Mouse (Mus musculus) urinary bladder, postnatal 25 days (tissue): ENCODE results near the gene Rimbp2.
A peak's percentile ranks its signal among the peaks of the same experiment; 100 is the strongest.

Experiments used
- DNase-seq: peaks from one replicate; pipeline ENCODE4 v3.0.0; 2022; ENCODE audit warnings: low spot score

Rimbp2 gene

DNA sequence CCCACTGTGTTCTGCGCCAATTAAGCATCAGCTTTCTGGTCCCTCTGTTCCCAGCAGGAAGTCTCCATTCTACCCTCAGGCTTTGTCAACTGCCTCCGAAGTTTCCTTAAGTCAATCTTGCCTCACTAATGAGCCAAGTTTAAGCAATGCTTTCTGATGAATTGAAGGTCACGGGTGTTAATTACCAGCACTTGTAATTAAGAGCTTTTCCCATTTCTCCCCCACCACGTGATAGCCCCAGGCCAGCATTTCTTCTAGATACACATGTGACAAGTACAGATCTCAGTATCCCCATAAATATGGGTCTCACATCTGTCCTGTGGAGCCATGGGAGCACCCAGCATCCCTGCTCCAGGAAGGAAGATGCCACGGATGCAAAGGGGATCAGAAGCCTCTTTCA, 20.5 kb downstream of the Rimbp2 start:
- no peak for DNase-seq

DNA sequence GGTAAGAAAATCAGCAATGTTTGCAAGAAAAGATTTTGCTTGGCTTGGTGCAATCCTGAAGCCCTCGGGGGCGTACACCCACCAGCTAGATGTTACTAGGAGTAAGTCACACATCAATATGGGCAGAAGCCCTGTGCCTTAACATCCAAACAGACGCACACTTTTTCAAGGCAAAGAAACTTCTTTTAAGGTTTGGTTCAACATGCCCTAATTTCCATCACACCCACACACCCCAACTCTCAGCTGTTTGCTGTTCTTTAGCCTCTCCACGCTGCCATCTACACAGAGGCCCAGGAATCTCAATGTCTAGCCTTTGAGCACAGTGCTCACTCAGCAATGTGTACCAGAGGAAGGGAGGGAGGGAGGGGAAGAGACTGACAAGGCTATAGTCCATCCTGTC, 28.2 kb downstream of the Rimbp2 start:
- no peak for DNase-seq

DNA sequence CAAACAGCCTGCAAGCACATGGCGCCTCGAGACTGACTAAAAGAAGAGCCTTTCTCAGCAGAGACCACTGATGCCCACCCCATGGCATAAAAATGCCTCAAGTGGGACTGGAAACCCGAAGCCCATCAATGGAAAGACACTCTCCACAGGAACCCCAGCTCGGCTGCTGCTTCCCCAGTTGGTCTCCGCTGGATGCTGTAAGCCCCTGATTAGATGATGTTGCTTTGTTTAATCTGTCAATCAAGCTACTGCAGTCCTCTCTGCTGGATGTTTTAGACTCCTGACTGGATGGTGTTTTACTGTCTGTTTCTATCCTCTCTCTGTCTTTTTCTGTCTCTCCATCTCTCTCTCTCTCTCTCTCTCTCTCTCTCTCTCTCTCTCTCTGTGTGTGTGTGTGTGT, 33.2 kb downstream of the Rimbp2 start:
- no peak for DNase-seq

DNA sequence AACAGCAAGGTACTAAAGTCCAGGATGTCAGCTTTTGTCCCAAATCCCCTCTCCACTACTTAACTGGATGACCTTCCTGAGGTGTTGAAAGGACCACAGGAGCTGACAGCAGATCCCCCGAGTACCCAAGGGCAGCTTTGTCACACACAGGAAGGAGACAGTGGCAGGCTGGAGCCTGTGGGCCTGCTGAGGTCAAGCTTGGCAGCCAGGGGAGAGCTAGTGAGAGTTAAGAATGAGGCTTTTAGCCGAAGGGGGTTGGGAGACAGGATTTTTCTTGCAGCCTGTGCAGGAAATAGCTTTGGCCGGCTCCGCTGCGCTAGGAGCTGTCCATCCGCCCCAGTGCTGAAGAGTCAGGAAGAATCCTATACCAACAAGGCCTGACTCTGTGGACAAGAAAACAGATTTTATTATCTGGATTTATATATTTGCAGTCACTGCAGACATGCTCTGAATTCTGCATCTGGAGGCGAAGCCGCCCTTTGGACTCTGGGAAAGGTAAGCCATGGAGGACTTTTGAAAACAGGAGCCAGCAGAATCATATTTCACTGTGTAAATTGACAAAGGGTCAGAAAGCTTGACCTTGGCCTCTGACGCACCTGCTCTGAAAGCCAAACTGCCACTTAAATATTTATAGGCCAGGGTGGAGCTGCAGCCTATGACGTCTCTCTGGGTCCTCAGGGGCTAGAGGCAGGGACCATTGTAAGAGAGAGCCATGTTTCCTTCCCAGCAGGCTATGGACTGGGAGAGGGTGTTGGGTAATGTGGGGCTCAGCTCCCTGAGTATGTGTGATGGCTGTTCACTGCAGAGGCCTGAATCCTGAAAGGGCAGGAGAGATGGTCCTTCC, 35.9 kb downstream of the Rimbp2 start:
- DNase-seq = peak; percentile 63

DNA sequence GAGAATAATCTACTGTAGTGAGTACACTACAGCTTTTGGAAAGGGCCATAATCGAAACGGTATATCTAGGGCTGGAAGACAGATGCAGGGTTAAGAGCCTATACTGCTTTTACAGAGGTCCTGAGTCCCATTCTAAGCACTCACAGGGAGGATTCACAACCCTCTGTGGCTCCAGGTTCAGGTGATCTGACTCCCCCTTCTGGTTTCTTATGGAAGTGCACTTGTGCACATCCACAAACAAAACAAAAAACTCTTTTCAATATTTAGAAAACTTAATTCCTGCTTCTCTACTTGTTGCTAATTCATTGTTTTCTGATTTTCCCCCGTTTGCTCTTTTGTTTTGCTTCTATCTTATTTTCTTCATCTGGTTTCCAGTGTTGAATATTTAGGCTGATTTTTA, 39.5 kb downstream of the Rimbp2 start:
- DNase-seq = no peak

DNA sequence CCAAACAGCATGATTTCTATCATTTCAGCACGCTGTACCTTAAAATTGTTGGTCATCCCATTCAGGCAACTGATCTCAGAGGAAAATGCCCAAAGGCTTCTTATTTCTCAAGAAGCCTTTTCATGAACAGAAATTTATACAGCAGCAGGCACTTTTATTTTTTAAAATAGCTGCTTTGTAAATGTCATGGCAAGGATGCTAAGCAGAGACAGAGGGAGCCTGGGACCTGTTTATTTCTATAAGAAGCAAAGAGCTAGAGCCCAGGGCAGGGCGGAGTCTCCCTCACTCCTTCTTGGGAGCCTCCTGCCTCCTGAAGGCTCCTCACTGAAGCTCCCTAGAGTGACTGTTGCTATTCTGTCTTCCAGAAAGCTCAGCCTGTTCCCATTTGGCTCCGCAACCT, 40.9 kb downstream of the Rimbp2 start:
- DNase-seq = no peak

DNA sequence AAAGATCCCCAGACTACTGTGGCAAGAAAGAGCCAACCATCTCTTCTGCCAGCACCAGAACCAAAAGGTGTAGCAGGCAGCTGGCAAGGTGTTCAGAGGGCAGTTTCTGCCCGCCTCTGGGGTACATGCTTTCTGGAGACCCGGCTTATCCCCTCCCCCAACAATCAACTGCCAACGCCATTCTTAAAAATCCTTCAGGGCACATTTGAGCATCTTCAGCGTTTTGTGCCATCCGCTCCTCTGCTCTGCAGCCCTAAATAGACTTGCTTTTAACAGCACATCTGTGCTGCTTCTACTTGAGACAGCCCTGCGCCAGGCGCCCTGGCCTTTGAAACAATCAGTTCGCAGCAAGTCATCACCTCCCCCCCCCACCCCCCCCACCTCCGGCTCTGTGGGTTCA, 41.7 kb downstream of the Rimbp2 start:
- DNase-seq = no peak

DNA sequence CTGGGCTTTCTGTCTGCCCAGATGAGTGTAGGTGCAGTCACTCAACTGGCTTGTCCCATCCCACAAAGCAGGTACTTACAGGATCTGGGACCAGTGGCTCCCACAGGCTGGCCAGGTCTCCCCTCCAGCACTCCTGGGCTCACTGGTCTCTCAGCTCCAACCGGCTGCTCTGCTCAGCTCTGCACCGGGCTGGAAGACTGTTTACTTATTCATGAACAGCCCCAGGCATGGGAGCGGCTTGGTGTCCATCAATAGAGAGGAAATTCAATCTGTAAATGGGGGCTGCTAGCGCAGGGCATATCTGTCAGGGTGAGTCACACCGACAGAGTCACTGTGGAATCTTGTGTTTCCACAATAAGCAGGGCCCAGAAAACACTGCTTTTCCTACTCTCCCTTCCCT, 49.2 kb downstream of the Rimbp2 start:
- no peak for DNase-seq

DNA sequence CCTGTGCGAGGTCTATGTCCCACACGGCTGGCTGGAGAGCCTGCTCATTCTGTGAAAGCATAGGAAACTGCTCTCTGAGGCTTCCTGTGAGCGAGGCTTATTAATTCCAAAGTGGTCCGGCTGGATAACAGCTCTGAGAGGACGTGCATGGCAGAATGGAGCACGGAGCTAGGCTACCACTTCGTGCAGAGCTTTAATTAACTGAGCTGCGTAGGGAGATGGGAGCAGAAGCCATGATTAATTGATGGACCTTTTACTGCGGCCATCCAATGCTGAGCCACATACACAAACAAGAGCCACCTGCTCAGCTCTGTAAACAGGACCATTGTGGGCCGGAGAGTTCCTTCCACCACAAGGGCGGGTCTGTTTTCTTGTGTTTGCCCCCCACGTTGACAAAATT, 50.2 kb downstream of the Rimbp2 start:
- DNase-seq = no peak

DNA sequence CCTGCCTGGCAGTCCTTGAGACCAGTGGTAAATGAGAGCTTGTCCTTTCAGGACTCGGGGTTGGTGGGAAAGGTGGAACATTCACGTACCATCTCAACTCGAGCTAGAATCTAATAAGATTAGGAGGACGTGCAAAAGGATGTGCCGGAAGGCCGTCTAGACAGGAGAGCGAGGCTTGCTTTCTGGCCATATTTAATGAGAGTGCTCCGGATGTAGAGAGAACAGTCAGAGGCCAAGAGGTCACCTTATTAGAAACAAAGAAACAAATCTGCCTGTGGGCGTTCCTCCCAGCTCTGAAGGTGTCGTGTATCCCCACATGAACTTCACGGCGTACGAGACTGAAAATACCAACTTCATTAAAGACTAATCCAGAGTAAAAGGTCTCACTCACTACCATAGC, 53.3 kb downstream of the Rimbp2 start:
- no peak for DNase-seq

DNA sequence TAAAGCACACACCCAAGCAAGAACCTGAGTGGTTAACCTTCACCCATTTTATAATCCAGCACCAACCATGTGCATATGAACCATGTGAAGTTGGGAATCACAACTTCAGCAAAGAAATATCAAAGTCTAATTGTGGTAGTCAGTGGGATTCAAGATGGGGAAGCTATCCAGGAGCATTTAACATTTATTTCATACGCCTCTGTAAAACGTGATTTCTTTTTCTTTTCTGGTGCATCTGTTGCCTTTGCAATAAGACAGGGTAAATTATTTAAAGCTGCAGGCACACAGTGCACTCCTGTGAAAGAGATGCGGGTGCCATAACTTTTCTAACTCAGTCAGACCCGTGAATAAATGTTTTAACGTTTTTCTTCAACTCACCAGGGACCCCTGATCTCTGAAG, 58.4 kb downstream of the Rimbp2 start:
- no peak for DNase-seq

DNA sequence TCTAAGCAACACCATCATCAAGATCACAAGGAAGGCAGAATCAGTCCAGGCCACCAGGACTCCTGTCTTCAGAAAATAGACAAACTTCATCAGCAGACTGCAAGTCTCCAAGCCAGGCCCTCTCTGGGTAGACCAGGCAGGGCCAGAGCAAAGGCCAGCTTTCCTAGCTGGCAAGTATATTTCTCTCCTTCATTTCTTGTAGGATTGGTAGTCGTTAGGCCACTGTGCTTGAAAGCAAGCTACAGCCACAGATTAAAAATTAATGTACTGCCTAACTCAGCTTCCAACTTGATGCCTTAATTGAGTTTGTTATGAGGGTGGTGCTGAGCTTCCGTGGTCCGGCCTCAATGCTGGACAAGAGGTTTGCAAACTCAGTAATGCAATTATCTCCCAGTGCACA, 65.7 kb downstream of the Rimbp2 start:
- no peak for DNase-seq

DNA sequence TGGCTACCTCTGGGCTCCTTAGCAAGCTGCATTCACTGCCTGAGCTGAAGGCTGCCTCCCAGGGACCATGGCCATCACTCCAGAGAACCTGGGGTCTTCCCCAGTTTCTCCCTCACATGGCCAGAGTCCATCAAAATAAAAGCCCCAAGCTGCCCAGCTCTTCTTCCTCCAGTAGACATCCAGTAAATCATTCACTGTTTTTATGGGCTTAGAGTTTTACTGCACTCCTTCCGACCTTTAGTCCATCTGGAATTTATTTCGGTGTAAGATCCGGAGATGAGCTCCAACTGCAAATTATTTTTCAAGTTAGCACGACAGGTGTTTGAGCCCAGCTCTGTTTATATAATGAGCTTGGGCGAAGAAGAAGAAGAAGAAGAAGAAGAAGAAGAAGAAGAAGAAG, 69.0 kb downstream of the Rimbp2 start:
- DNase-seq = no peak

DNA sequence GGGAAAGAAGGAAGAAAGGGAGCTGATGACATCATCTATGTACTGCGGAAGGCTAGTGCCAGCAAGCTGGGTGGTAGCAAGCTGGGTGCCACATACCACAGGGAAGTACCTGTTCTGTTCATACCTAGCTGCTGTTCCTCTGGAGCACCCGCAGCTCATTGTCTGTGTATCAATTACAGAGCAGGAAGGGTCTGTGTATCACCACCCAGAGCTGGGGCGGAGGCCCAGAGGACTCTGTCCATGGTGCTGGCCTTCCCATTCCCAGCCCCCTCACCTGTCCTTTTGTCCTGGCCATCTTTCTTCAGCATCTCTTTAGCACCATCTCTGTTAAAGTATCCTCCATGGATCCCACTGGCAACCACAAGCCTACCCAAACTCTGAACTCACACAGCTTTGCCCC, 74.2 kb downstream of the Rimbp2 start:
- DNase-seq = no peak

DNA sequence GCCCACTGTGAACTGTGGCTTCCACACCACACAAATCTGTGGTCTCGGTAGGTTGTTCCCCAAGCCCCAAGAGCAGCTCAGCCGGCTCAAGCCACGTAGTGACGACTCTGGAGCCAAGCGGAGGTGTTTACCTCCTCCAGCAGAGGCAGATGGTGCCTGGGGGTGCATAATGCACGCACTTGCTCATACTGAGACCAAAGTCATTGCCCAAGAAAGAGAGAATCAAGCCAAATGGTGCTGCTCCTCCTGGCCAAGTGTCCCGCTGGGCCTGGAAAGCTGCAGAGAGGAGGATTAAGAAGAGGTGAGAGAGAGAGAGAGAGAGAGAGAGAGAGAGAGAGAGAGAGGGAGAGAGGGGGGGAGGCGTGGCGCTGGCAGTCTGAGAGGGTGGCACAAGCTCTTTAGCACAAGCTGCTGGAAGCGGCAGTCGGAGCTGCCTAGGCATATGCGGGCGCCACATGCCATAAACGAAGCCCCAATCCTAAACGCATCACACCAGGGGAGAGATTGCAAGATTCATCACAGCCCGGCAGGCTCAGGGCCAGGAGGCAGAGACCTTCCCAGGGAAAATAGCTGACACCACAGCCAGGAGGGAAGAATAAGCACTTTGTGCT, 75.8 kb downstream of the Rimbp2 start:
- DNase-seq = no peak

DNA sequence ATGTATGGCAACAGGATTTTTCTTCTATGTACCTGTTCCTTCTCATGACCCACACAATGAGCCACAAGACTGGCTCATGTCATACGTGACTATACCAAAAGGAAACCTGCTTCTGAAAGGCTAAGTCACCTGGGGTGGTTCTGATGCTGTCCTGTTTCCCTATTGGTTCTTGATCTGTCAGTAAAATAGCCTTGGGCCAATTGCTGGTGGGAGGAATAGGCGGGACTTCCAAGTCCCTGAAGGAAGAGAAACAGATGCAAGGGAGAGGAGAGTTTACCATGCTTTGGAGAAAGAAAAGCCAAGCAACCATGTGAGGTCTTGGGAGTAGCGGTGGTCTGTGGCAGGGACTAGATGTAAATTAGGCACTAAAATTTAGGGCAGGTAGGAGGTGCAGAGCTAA, 81.6 kb downstream of the Rimbp2 start:
- DNase-seq = no peak

DNA sequence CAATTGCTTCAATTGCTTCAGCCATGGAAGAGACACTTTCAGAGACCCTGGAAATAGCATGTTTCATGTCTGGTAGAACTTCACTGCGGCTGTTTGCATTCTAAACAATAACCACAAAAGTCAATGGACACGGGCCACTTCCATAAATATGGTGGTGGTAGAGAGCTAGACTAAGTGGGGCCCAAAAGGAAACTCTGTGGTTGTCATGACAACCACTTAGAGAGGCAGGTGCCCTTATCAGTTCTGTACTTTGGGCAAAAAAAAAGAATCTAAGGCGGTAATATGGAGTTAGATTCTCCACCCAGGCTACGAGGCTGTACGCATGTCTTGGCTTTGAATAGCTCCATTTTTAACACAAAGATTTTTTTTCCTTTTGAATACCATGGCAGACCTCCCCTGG, 86.5 kb downstream of the Rimbp2 start:
- no peak for DNase-seq

DNA sequence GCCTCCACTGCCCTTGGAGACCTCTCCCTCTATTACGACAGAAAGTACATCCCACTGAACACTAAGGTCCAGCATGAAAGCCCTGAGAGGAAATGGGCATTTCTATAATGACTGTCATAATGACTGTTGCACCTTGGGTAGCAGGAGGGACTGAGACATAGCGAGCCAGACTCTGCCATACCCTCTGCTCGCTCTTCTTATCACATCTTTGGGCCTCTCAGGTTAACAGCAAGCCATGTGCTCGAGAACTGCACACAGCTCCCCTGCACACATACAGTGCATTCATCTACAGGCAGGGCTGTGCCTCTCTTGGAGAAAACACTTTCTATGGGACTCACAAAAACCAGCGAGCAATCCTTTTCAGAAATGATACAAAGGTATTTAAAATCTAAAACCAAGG, 87.0 kb downstream of the Rimbp2 start:
- DNase-seq = no peak

DNA sequence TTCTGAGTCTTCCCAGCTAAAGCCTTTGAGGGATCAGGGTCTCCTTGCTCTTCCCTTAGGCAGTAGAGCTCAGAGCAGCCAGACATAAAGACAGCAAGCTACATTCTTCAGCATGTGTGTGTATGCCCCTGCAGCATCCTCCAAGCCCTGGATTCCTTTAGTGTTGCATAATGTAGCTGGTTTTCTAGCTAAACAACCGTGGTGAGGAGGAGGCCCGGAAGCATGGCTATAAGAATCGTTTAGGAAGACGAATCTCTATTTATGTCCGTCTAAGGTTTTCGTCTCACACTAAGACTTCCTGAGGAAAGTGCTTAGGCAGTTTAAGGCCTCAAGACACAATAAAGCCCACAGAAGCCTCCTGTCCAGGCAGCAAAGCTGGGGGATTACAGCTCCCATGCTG, 89.8 kb downstream of the Rimbp2 start:
- no peak for DNase-seq

DNA sequence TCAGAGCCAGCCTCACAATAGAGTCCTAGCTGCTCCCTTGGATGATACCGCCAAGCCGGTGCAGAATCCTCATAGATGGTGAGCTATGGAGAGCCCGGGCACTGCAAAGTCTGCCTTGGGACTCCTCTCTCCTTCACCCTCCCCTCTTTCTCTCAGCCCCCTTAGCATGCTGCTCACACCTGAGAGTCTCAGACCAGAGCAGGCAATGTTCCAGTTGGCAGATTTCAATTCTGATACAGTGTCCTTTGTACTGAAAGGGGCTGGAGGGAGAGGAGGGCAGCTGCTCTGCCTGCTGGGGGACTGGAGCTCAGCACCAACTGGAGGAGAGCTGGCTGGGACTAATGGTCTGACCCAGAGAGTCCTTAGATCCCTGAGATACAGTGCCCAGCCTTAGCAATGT, 92.4 kb downstream of the Rimbp2 start:
- no peak for DNase-seq

DNA sequence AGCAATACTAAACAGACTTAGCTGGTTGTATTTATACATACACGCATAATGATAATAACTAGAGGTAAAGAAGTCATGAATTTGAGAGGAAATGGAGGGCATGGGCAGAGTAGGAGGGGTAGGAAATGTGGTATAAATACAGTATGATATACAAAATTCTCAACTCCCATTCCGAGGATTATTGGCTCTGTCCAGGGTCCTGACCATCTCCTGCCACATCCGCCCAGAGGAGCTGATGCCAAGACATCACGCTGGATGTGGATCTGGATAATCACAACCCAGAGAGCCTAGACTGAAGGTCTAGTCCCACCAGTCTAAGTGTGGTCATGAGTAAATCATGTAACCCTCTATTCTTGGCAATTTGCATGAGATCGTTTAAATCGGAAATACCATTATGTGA, 100.5 kb downstream of the Rimbp2 start:
- no peak for DNase-seq

DNA sequence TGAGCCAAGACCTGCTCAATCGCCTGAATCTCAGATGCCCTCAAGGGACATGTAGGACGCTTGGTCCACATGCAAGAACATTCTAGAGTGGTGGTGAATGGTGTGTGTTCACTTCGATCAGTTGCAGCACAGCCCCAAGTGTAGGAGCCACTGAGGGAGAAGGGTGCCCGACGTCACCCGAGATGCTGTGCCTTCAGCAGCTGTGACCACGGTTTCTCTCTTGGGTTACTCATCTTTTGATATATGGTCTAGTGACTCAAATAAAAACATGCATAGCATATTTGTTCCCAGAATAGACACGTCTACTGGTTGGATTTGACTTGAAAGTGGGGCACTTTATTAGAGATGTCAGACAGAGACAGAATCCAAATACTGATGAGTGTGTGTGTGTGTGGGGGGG, 105.5 kb downstream of the Rimbp2 start:
- DNase-seq = no peak

DNA sequence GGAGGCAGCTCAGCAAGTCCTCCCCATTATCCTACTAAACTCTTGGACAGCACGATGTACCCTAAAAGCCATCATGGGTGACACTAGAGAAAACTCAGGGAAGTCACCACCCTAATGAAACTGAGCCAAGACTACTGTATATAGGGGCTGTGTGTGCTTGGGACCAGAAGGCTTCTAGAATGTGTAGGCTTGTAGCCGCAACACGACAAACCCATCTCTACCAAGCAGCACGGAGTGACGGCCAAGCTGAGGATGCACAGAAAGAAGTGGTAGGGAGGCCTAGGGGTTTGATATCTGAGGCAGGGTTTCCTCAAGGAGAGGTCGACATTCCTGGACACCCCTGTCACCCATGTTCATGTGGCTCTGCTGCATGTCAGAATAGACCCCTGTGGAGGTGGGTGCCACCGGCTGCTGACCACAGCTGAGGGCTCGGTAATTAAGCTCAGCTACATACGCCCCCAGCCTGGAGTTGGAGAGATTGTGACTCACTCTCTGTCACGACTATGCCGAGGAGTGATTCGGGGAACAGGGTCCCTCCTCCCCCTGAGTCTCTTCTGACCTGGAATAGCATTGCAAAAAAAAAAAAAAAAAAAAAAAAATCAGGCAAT, 106.7 kb downstream of the Rimbp2 start:
- no peak for DNase-seq

DNA sequence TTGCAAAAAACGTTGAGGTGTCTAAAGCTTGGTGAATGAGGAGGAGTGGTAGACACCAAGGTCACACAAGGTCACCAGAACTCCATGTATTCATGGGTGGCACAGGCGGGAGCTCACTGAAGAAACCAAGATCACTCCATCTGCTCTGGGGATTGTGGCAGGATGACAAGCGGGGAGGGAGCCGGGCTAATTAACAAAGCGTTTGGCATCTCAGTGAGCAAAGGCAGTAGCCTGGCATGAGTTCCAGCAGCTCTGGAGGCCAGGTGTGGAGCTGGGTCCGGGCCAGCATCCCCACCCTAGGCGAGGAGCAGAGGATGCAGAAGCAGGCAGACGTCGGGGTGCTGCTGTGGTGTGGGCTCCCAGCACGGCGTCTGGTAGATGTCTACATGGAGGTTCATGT, 108.3 kb downstream of the Rimbp2 start:
- DNase-seq = no peak
